Mouse (Mus musculus): ENCODE data around the gene Alg11.

GRCm38 (mm10) chr8:22079313-22080007, 18.9 kb downstream of the Alg11 start:
- TF ChIP-seq POLR2A (IDR thresholded peaks at IDR 0.05; ENCODE audit: borderline replicate concordance, insufficient read depth, low read length): no peak
- TF ChIP-seq CTCF (IDR thresholded peaks at IDR 0.05; ENCODE audit: borderline replicate concordance, insufficient read depth, low read depth, low read length): no peak

All from cerebellum, adult 2 months (tissue).